Mouse (Mus musculus): Measurements from ENCODE around the gene Olfr905. TPM values are rescaled to one million over a fixed set of nuclear protein-coding genes. Genes with fewer than 3 reads are reported as not detected.

The Olfr905 gene
- polyA plus RNA-seq (2015; fragmentation: Nextera tagmentation; extraction: Ambion mirVana): not detected in 2 replicates

- Histone ChIP-seq H3K9me3 (no peaks in the 10 kb centered on the region), H3K27ac (no peak within 1 kb of the TSS), H3K4me3 (replicated peaks) (no peak within 1 kb of the TSS), H3K4me2 (replicated peaks) (no peak within 1 kb of the TSS), H3K36me3 (no peaks in the 10 kb centered on the region), H3K27me3 (no peaks in the 10 kb centered on the region), H3K9ac (replicated peaks) (no peak within 1 kb of the TSS), H3K4me1 (replicated peaks) (no peaks in the 10 kb centered on the region)
- ATAC-seq: no peak
Measured at GRCm38 (mm10) chr9:38470807-38471206, at the start of gene Olfr905. Olfr905 (plus strand) TSS chr9:38471107.

- no peak overlapping the region for H3K9ac ChIP-seq (replicated peaks)
- no peaks in the 10 kb centered on the region for H3K36me3 ChIP-seq
- H3K4me3 ChIP-seq (replicated peaks): no peak overlapping the region
- no peak for ATAC-seq
- no peak overlapping the region for H3K4me2 ChIP-seq (replicated peaks)
- H3K27me3 ChIP-seq: no peaks in the 10 kb centered on the region
- H3K4me1 ChIP-seq (replicated peaks): no peaks in the 10 kb centered on the region
- H3K9me3 ChIP-seq: peaks cover 4% of the 10 kb centered on the region; the same call in 1 of the 2 replicates
- H3K27ac ChIP-seq: no peak overlapping the region
Measured at GRCm38 (mm10) chr9:38423801-38424200, 47.1 kb upstream of the Olfr905 start.

- Histone ChIP-seq H3K27ac (no peak overlapping the region), H3K36me3 (no peaks in the 10 kb centered on the region), H3K27me3 (no peaks in the 10 kb centered on the region), H3K9ac (replicated peaks) (no peak overlapping the region), H3K4me1 (replicated peaks) (no peaks in the 10 kb centered on the region), H3K9me3 (peaks cover 4% of the 10 kb centered on the region; the same call in 1 of the 2 replicates), H3K4me3 (replicated peaks) (no peak overlapping the region), H3K4me2 (replicated peaks) (no peak overlapping the region)
- ATAC-seq: no peak
- 53% methylated on average over 1 of the region's 1 CpGs for WGBS
Measured at GRCm38 (mm10) chr9:38427026-38427425, 43.9 kb upstream of the Olfr905 start.

GRCm38 (mm10) chr9:38429155-38429554, 41.8 kb upstream of the Olfr905 start, which contains the start of gene Olfr901:
Olfr901 (plus strand) TSS chr9:38429455.
- Histone ChIP-seq H3K36me3 (no peaks in the 10 kb centered on the region), H3K4me3 (replicated peaks) (no peak within 1 kb of the TSS), H3K4me1 (replicated peaks) (no peaks in the 10 kb centered on the region), H3K9me3 (peaks cover 4% of the 10 kb centered on the region; the same call in 1 of the 2 replicates), H3K27me3 (no peaks in the 10 kb centered on the region), H3K4me2 (replicated peaks) (no peak within 1 kb of the TSS), H3K9ac (replicated peaks) (no peak within 1 kb of the TSS), H3K27ac (no peak within 1 kb of the TSS)
- ATAC-seq: no peak
- WGBS: 91% methylated on average over 1 of the region's 1 CpGs

- no peak within 1 kb of the TSS for H3K4me2 ChIP-seq (replicated peaks)
- no peak within 1 kb of the TSS for H3K4me3 ChIP-seq (replicated peaks)
- H3K36me3 ChIP-seq: no peaks in the 10 kb centered on the region
- no peaks in the 10 kb centered on the region for H3K27me3 ChIP-seq
- no peak for ATAC-seq
- 96% methylated on average over 5 of the region's 5 CpGs for WGBS
- H3K9me3 ChIP-seq: no peaks in the 10 kb centered on the region
- no peak within 1 kb of the TSS for H3K27ac ChIP-seq
- no peaks in the 10 kb centered on the region for H3K4me1 ChIP-seq (replicated peaks)
- H3K9ac ChIP-seq (replicated peaks): no peak within 1 kb of the TSS
Measured at GRCm38 (mm10) chr9:38447352-38447751, 23.6 kb upstream of the Olfr905 start, which contains the start of gene Olfr902. Olfr902 (plus strand) TSS chr9:38447652.

GRCm38 (mm10) chr9:38462844-38463243, 8.1 kb upstream of the Olfr905 start, which contains the start of gene Olfr904:
Olfr904 (plus strand) TSS chr9:38463144.
- Histone ChIP-seq H3K4me3 (replicated peaks) (no peak within 1 kb of the TSS), H3K36me3 (no peaks in the 10 kb centered on the region), H3K4me1 (replicated peaks) (no peaks in the 10 kb centered on the region), H3K27me3 (no peaks in the 10 kb centered on the region), H3K27ac (no peak within 1 kb of the TSS), H3K9ac (replicated peaks) (no peak within 1 kb of the TSS), H3K4me2 (replicated peaks) (no peak within 1 kb of the TSS), H3K9me3 (no peaks in the 10 kb centered on the region)
- ATAC-seq: no peak

GRCm38 (mm10) chr9:38486785-38487184, 15.9 kb downstream of the Olfr905 start, which contains the start of gene Olfr906:
Olfr906 (plus strand) TSS chr9:38487085.
- H3K27me3 ChIP-seq: no peaks in the 10 kb centered on the region
- no peak within 1 kb of the TSS for H3K27ac ChIP-seq
- H3K4me3 ChIP-seq (replicated peaks): no peak within 1 kb of the TSS
- no peak within 1 kb of the TSS for H3K9ac ChIP-seq (replicated peaks)
- no peak for ATAC-seq
- 86% methylated on average over 3 of the region's 3 CpGs for WGBS
- H3K4me2 ChIP-seq (replicated peaks): no peak within 1 kb of the TSS
- no peaks in the 10 kb centered on the region for H3K9me3 ChIP-seq
- no peaks in the 10 kb centered on the region for H3K4me1 ChIP-seq (replicated peaks)
- no peaks in the 10 kb centered on the region for H3K36me3 ChIP-seq

GRCm38 (mm10) chr9:38495501-38495900, 24.6 kb downstream of the Olfr905 start, which contains the start of gene Olfr907:
Olfr907 (plus strand) TSS chr9:38495801.
- H3K36me3 ChIP-seq: no peaks in the 10 kb centered on the region
- no peaks in the 10 kb centered on the region for H3K27me3 ChIP-seq
- H3K4me2 ChIP-seq (replicated peaks): no peak within 1 kb of the TSS
- no peak within 1 kb of the TSS for H3K4me3 ChIP-seq (replicated peaks)
- no peak within 1 kb of the TSS for H3K27ac ChIP-seq
- no peak within 1 kb of the TSS for H3K9ac ChIP-seq (replicated peaks)
- H3K4me1 ChIP-seq (replicated peaks): no peaks in the 10 kb centered on the region
- 86% methylated on average over 2 of the region's 2 CpGs for WGBS
- ATAC-seq: no peak
- H3K9me3 ChIP-seq: no peaks in the 10 kb centered on the region

GRCm38 (mm10) chr9:38512353-38512752, 41.4 kb downstream of the Olfr905 start:
- Histone ChIP-seq H3K4me1 (replicated peaks) (no peaks in the 10 kb centered on the region), H3K36me3 (no peaks in the 10 kb centered on the region), H3K4me3 (replicated peaks) (no peak overlapping the region), H3K9me3 (no peaks in the 10 kb centered on the region), H3K27me3 (no peaks in the 10 kb centered on the region), H3K27ac (no peak overlapping the region), H3K9ac (replicated peaks) (no peak overlapping the region), H3K4me2 (replicated peaks) (no peak overlapping the region)
- WGBS: 78% methylated on average over 2 of the region's 2 CpGs
- ATAC-seq: no peak

- ATAC-seq: no peak
- H3K27ac ChIP-seq: no peak within 1 kb of the TSS
- H3K4me2 ChIP-seq (replicated peaks): no peak within 1 kb of the TSS
- no peaks in the 10 kb centered on the region for H3K27me3 ChIP-seq
- H3K9ac ChIP-seq (replicated peaks): no peak within 1 kb of the TSS
- no peaks in the 10 kb centered on the region for H3K36me3 ChIP-seq
- H3K9me3 ChIP-seq: no peaks in the 10 kb centered on the region
- no peaks in the 10 kb centered on the region for H3K4me1 ChIP-seq (replicated peaks)
- H3K4me3 ChIP-seq (replicated peaks): no peak within 1 kb of the TSS
- WGBS: 87% methylated on average over 1 of the region's 1 CpGs
Measured at GRCm38 (mm10) chr9:38521280-38521679, 50.4 kb downstream of the Olfr905 start, which contains the start of gene Olfr911-ps1. Olfr911-ps1 (plus strand) TSS chr9:38521580.

Other genes with a start within 250 kb of the Olfr905 start
- gene Olfr143, start 218.3 kb upstream of the Olfr905 start, polyA plus RNA-seq (2015; fragmentation: Nextera tagmentation; extraction: Ambion mirVana): not detected in 2 replicates
- gene Olfr895, start 203.3 kb upstream of the Olfr905 start, polyA plus RNA-seq (2015; fragmentation: Nextera tagmentation; extraction: Ambion mirVana): not detected in 2 replicates
- not detected in 2 replicates for gene Olfr896-ps1, start 180.0 kb upstream of the Olfr905 start, polyA plus RNA-seq (2015; fragmentation: Nextera tagmentation; extraction: Ambion mirVana)
- not detected in 2 replicates for gene Olfr25, start 142.0 kb upstream of the Olfr905 start, polyA plus RNA-seq (2015; fragmentation: Nextera tagmentation; extraction: Ambion mirVana)
- gene Olfr898, start 122.7 kb upstream of the Olfr905 start, polyA plus RNA-seq (2015; fragmentation: Nextera tagmentation; extraction: Ambion mirVana): not detected in 2 replicates
- gene Olfr250, start 104.2 kb upstream of the Olfr905 start, polyA plus RNA-seq (2015; fragmentation: Nextera tagmentation; extraction: Ambion mirVana): not detected in 2 replicates
- gene Olfr251, start 94.0 kb upstream of the Olfr905 start, polyA plus RNA-seq (2015; fragmentation: Nextera tagmentation; extraction: Ambion mirVana): not detected in 2 replicates
- gene Olfr147, start 69.4 kb upstream of the Olfr905 start, polyA plus RNA-seq (2015; fragmentation: Nextera tagmentation; extraction: Ambion mirVana): not detected in 2 replicates
- gene Olfr901, start 41.7 kb upstream of the Olfr905 start, polyA plus RNA-seq (2015; fragmentation: Nextera tagmentation; extraction: Ambion mirVana): not detected in 2 replicates
- gene Olfr902, start 23.5 kb upstream of the Olfr905 start, polyA plus RNA-seq (2015; fragmentation: Nextera tagmentation; extraction: Ambion mirVana): not detected in 2 replicates
- not detected in 2 replicates for gene Olfr904, start 8.0 kb upstream of the Olfr905 start, polyA plus RNA-seq (2015; fragmentation: Nextera tagmentation; extraction: Ambion mirVana)
- not detected in 2 replicates for gene Olfr906, start 16.0 kb downstream of the Olfr905 start, polyA plus RNA-seq (2015; fragmentation: Nextera tagmentation; extraction: Ambion mirVana)
- not detected in 2 replicates for gene Olfr907, start 24.7 kb downstream of the Olfr905 start, polyA plus RNA-seq (2015; fragmentation: Nextera tagmentation; extraction: Ambion mirVana)
- gene Olfr911-ps1, start 50.5 kb downstream of the Olfr905 start, polyA plus RNA-seq (2015; fragmentation: Nextera tagmentation; extraction: Ambion mirVana): not detected in 2 replicates
- gene Olfr910, start 66.7 kb downstream of the Olfr905 start, polyA plus RNA-seq (2015; fragmentation: Nextera tagmentation; extraction: Ambion mirVana): not detected in 2 replicates
- not detected in 2 replicates for gene Olfr912, start 109.1 kb downstream of the Olfr905 start, polyA plus RNA-seq (2015; fragmentation: Nextera tagmentation; extraction: Ambion mirVana)
- not detected in 2 replicates for gene Olfr913, start 121.7 kb downstream of the Olfr905 start, polyA plus RNA-seq (2015; fragmentation: Nextera tagmentation; extraction: Ambion mirVana)
- not detected in 2 replicates for gene Olfr914, start 134.0 kb downstream of the Olfr905 start, polyA plus RNA-seq (2015; fragmentation: Nextera tagmentation; extraction: Ambion mirVana)
- not detected in 2 replicates for gene Olfr916, start 188.8 kb downstream of the Olfr905 start, polyA plus RNA-seq (2015; fragmentation: Nextera tagmentation; extraction: Ambion mirVana)
- gene Olfr917, start 194.7 kb downstream of the Olfr905 start, polyA plus RNA-seq (2015; fragmentation: Nextera tagmentation; extraction: Ambion mirVana): not detected in 2 replicates
- gene Olfr918, start 203.5 kb downstream of the Olfr905 start, polyA plus RNA-seq (2015; fragmentation: Nextera tagmentation; extraction: Ambion mirVana): not detected in 2 replicates
- gene Olfr919, start 232.6 kb downstream of the Olfr905 start, polyA plus RNA-seq (2015; fragmentation: Nextera tagmentation; extraction: Ambion mirVana): not detected in 2 replicates
- gene Vwa5a, start 247.2 kb downstream of the Olfr905 start, polyA plus RNA-seq (2015; fragmentation: Nextera tagmentation; extraction: Ambion mirVana): 6.0 and 8.3 TPM in 2 replicates